Mouse (Mus musculus) megakaryocyte, embryonic 14.5 days (primary cell): Measurements from ENCODE around the gene Gabrb1. TPM values are rescaled to one million over a fixed set of nuclear protein-coding genes. Genes with fewer than 3 reads are reported as not detected.
A peak's percentile ranks its signal among the peaks of the same experiment; 100 is the strongest.

Experiments
- H3K27me3 ChIP-seq: replicated peaks from 2 replicates; pipeline ENCODE3; 2012; ENCODE audit warnings: inconsistent platforms
- H3K36me3 ChIP-seq: replicated peaks from 2 replicates; pipeline ENCODE3; 2012; ENCODE audit warnings: low read length, inconsistent platforms, mixed read lengths
- H3K4me1 ChIP-seq: 2 replicates; pipeline ENCODE4 v1.6.1; 2012; ENCODE audit warnings: inconsistent platforms
- H3K4me3 ChIP-seq: replicated peaks from 2 replicates; pipeline ENCODE3; 2012; ENCODE audit warnings: moderate library complexity, mild to moderate bottlenecking, inconsistent platforms
- H3K9me3 ChIP-seq: 2 replicates; pipeline ENCODE4 v1.6.1; 2012; ENCODE audit warnings: inconsistent platforms
- FLI1 ChIP-seq: IDR thresholded peaks from 2 replicates; pipeline ENCODE4 v1.6.1; 2012; ENCODE audit warnings: low read length, inconsistent platforms, mixed read lengths
- GATA1 ChIP-seq: IDR thresholded peaks from 3 replicates; pipeline ENCODE4 v1.6.1; 2012; ENCODE audit warnings: mixed read lengths, low read length, inconsistent platforms, borderline replicate concordance
- polyA plus RNA-seq: library from polyadenylated mRNA; stranded (reverse); fragments of >175 nt; gene quantifications from 2 replicates; pipeline ENCODE4 v1.2.3, GENCODE M21; 2012; ENCODE audit warnings: low replicate concordance; ENCODE audit not compliant: insufficient read depth

Gabrb1 gene
- polyA plus RNA-seq, 1 experiment, result not detected

GRCm38 (mm10) chr5:71665593-71665992 is 7.7 kb downstream of the Gabrb1 start:
- no peaks in the 10 kb centered on the region for H3K4me1 ChIP-seq
- no peak for TF ChIP-seq GATA1
- TF ChIP-seq FLI1, result no peak
- no peak overlapping the region for H3K4me3 ChIP-seq
- H3K36me3 ChIP-seq, result no peaks in the 10 kb centered on the region
- no peaks in the 10 kb centered on the region for H3K9me3 ChIP-seq
- no peaks in the 10 kb centered on the region for H3K27me3 ChIP-seq

- peaks cover 13% of the 10 kb centered on the region for H3K4me1 ChIP-seq
- H3K9me3 ChIP-seq, result peaks cover 3% of the 10 kb centered on the region; the same call in 1 of the 2 replicates
- H3K27me3 ChIP-seq, result peaks cover 19% of the 10 kb centered on the region
- no peak for TF ChIP-seq GATA1
- no peak for TF ChIP-seq FLI1
- no peak overlapping the region for H3K4me3 ChIP-seq
- H3K36me3 ChIP-seq, result no peaks in the 10 kb centered on the region
Measured at GRCm38 (mm10) chr5:71699696-71700467, 42.0 kb downstream of the Gabrb1 start.

GRCm38 (mm10) chr5:71700468-71701272 is 42.8 kb downstream of the Gabrb1 start:
- Histone ChIP-seq H3K4me3 (peak overlapping the region; percentile 84), H3K9me3 (peaks cover 3% of the 10 kb centered on the region; the same call in 1 of the 2 replicates), H3K36me3 (no peaks in the 10 kb centered on the region), H3K27me3 (peaks cover 19% of the 10 kb centered on the region), H3K4me1 (peaks cover 13% of the 10 kb centered on the region)
- no peak for TF ChIP-seq GATA1
- no peak for TF ChIP-seq FLI1

GRCm38 (mm10) chr5:71701273-71701614 is 43.3 kb downstream of the Gabrb1 start:
- Histone ChIP-seq H3K4me1 (peaks cover 13% of the 10 kb centered on the region), H3K9me3 (peaks cover 3% of the 10 kb centered on the region; the same call in 1 of the 2 replicates), H3K4me3 (peak overlapping the region; percentile 84), H3K36me3 (no peaks in the 10 kb centered on the region), H3K27me3 (peaks cover 19% of the 10 kb centered on the region)
- TF ChIP-seq FLI1 (no peak), GATA1 (no peak)

- H3K9me3 ChIP-seq, result no peaks in the 10 kb centered on the region
- no peaks in the 10 kb centered on the region for H3K4me1 ChIP-seq
- H3K36me3 ChIP-seq, result no peaks in the 10 kb centered on the region
- no peak for TF ChIP-seq GATA1
- no peak for TF ChIP-seq FLI1
- H3K4me3 ChIP-seq, result no peak overlapping the region
- no peaks in the 10 kb centered on the region for H3K27me3 ChIP-seq
Measured at GRCm38 (mm10) chr5:71732931-71733792, 75.2 kb downstream of the Gabrb1 start.

GRCm38 (mm10) chr5:71747411-71747810 is 89.5 kb downstream of the Gabrb1 start:
- no peak overlapping the region for H3K4me3 ChIP-seq
- no peak for TF ChIP-seq FLI1
- no peak for TF ChIP-seq GATA1

GRCm38 (mm10) chr5:71753966-71754365 is 96.1 kb downstream of the Gabrb1 start:
- TF ChIP-seq FLI1 (no peak), GATA1 (no peak)
- Histone ChIP-seq H3K4me1 (no peaks in the 10 kb centered on the region), H3K9me3 (no peaks in the 10 kb centered on the region), H3K27me3 (no peaks in the 10 kb centered on the region), H3K36me3 (no peaks in the 10 kb centered on the region), H3K4me3 (no peak overlapping the region)

More at GRCm38 (mm10) chr5:71747411-71747810, 89.5 kb downstream of the Gabrb1 start:
- H3K9me3 ChIP-seq, result no peaks in the 10 kb centered on the region
- H3K4me1 ChIP-seq, result no peaks in the 10 kb centered on the region
- no peaks in the 10 kb centered on the region for H3K36me3 ChIP-seq
- no peaks in the 10 kb centered on the region for H3K27me3 ChIP-seq

GRCm38 (mm10) chr5:71761105-71761504 is 103.2 kb downstream of the Gabrb1 start:
- no peaks in the 10 kb centered on the region for H3K9me3 ChIP-seq
- no peaks in the 10 kb centered on the region for H3K4me1 ChIP-seq
- no peaks in the 10 kb centered on the region for H3K27me3 ChIP-seq
- TF ChIP-seq GATA1 (no peak), FLI1 (no peak)
- H3K36me3 ChIP-seq, result no peaks in the 10 kb centered on the region
- H3K4me3 ChIP-seq, result no peak overlapping the region

- no peak overlapping the region for H3K4me3 ChIP-seq
- H3K36me3 ChIP-seq, result no peaks in the 10 kb centered on the region
- H3K27me3 ChIP-seq, result no peaks in the 10 kb centered on the region
- TF ChIP-seq GATA1 (no peak), FLI1 (no peak)
- 0 out of 2 replicates have a peak, but pooled peaks cover 4% of the 10 kb centered on the region for H3K9me3 ChIP-seq
- no peaks in the 10 kb centered on the region for H3K4me1 ChIP-seq
Measured at GRCm38 (mm10) chr5:71781514-71782179, 123.7 kb downstream of the Gabrb1 start.
